Mouse (Mus musculus) ES-Bruce4 (cell line): ENCODE results near the gene Kalrn.

Source experiments
- CTCF ChIP-seq: IDR thresholded peaks from one replicate; pipeline ENCODE4 v1.8.1; 2011; ENCODE audit warnings: low read depth, low read length
- POLR2A ChIP-seq: IDR thresholded peaks from one replicate; pipeline ENCODE4 v1.8.1; 2011; ENCODE audit warnings: low read length; ENCODE audit not compliant: insufficient read depth

DNA sequence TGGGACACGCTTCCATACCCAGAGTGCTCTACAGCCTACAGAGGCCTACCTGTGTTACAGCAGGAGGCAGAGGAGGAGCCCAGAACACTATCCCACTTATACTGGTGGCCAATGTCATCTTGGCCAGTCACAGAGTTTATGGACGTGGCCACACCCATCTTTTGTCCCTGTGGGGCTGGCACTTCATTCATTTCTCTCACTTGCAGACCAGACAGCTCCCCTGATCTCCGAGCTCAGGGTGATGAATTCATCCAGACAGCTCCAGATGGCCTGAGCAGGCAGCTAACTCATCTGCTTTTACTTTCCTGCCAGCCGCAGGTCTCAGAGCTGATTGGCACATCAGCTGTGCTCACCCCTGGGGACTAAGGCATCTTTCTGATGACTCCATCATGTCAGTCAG lies 267.7 kb downstream of the Kalrn start:
- TF ChIP-seq POLR2A (no peak), CTCF (no peak)
